Mouse (Mus musculus): ENCODE data around the gene Fto.

DNA sequence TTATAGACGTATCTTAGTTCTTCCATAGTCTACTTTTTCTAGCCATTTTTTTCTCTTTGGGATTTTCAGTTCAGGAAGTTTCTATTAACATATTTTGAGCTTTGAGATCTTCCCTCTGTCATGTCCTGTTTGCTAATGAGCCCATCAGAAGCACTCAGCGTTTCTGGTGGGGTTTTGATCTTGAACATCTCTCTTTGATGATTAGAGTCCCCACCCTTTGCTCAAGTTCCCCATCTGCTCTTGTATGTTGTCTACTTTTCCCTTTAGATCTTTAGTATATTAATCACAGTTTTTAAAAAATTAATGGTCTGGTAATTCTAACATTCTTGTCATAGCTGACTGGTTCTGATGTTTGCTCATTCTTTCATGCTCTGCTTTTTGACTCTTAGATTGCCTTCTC lies 150.4 kb downstream of the Fto start:
- no peak for TF ChIP-seq CTCF (IDR thresholded peaks at IDR 0.05; ENCODE audit: borderline replicate concordance, insufficient read depth, low read depth, low read length)
- no peak for TF ChIP-seq POLR2A (IDR thresholded peaks at IDR 0.05; ENCODE audit: borderline replicate concordance, insufficient read depth, low read length)
